ENCODE assay signal across 8 mouse cellular contexts in genomic region chr19:57361131-57361938, GRCm38 (mm10). TPM values are rescaled to one million over a fixed set of nuclear protein-coding genes. Genes with fewer than 3 reads are reported as not detected.
DNase-seq lines count a peak whose midpoint lies in the region; ATAC-seq and TF ChIP-seq lines count a peak whose summit lies in the region.

No protein-coding gene starts in this region.

- H3K4me1 ChIP-seq in forebrain, embryonic 14.5 days (ENCODE audit: control insufficient read depth, insufficient read depth, low read length) = peaks cover 40% of the 10 kb centered on the region
- H3K4me1 ChIP-seq in small intestine, adult 2 months (ENCODE audit: control insufficient read depth, insufficient read depth, insufficient read length, low read length) = peaks cover 28% of the 10 kb centered on the region

- intact Hi-C loops in heart, postnatal 36 days (cut with DNase I) = loop anchor here (5.0 kb wide), 1 partner anchor 251 kb away; the partner anchor contains the start of gene Atrnl1
- intact Hi-C loops in left cerebral cortex, postnatal 25 days (cut with DNase I) = no loop called here

- TF ChIP-seq CTCF in small intestine, adult 2 months (IDR thresholded peaks at IDR 0.05; ENCODE audit: extremely low read depth, insufficient read length, insufficient replicate concordance, low read depth, low read length) = no peak

- peak overlapping the region; percentile 96 for H3K27ac ChIP-seq in forebrain, embryonic 14.5 days (ENCODE audit: low read depth, low read length)
- peak overlapping the region; percentile 88 for H3K27ac ChIP-seq in small intestine, adult 2 months (ENCODE audit: insufficient read depth, low read depth, low read length)

- H3K36me3 ChIP-seq in forebrain, embryonic 14.5 days (ENCODE audit: control insufficient read depth, insufficient read depth, low read length) = no peaks in the 10 kb centered on the region
- no peaks in the 10 kb centered on the region for H3K36me3 ChIP-seq in small intestine, adult 2 months (ENCODE audit: control insufficient read depth, insufficient read depth, low read length)

- H3K4me3 ChIP-seq in forebrain, embryonic 14.5 days (ENCODE audit: low read depth, low read length) = peak overlapping the region; percentile 98
- peak overlapping the region; percentile 86 for H3K4me3 ChIP-seq in small intestine, adult 2 months (ENCODE audit: low read depth, low read length)

- H3K9me3 ChIP-seq in forebrain, embryonic 14.5 days (replicated peaks; ENCODE audit: control insufficient read depth, low read length) = no peaks in the 10 kb centered on the region

- DNase-seq in cerebellum, postnatal 10 days = peak; percentile 74 to 78
- DNase-seq in cerebellum, adult 11 months = no peak
- DNase-seq in adrenal gland, postnatal 36 days = peak; percentile 60 to 74
- DNase-seq in forebrain, embryonic 14.5 days (ENCODE audit: low spot score) = peak; percentile 69
- peak; percentile 67 to 76 for DNase-seq in heart, postnatal 36 days
- DNase-seq in left cerebral cortex, postnatal 25 days (ENCODE audit: low spot score in 2 of 2) = peak; percentile 46 to 58

- peak; percentile 76 for ATAC-seq in forebrain, embryonic 14.5 days
- 0 out of 2 replicates have a peak, but pooled peaks have one; percentile 4 for ATAC-seq in megakaryocyte progenitor cell, adult 5-6 weeks (replicated peaks; ENCODE audit: poor library complexity)

- peak overlapping the region; percentile 69 for H3K4me2 ChIP-seq in forebrain, embryonic 14.5 days (ENCODE audit: low read length)

- peak; percentile 27 for TF ChIP-seq POLR2A in small intestine, adult 2 months (IDR thresholded peaks at IDR 0.05; ENCODE audit: low read depth, low read length)

- WGBS in forebrain, embryonic 14.5 days = 0% methylated on average over 73 of the region's 78 CpGs
- WGBS in small intestine, adult 2 months = under 1% methylated on average over 78 of the region's 78 CpGs

- no peaks in the 10 kb centered on the region for H3K27me3 ChIP-seq in forebrain, embryonic 14.5 days (replicated peaks; ENCODE audit: control insufficient read depth, insufficient read depth, low read length)
- no peaks in the 10 kb centered on the region for H3K27me3 ChIP-seq in small intestine, adult 2 months (ENCODE audit: control insufficient read depth, insufficient read depth, low read length)

- H3K9ac ChIP-seq in forebrain, embryonic 14.5 days (ENCODE audit: low read length) = peak overlapping the region; percentile 99

RNA-seq across cellular contexts. Expression of gene Fam160b1, which starts 0.9 kb away (rescaled TPM):
- total RNA-seq in adrenal gland, postnatal 36 days (2021) = 10 to 100 TPM; 20.8 to 21.0 TPM
- 12.7 and 15.0 TPM in 2 replicates for polyA plus RNA-seq in forebrain, embryonic 14.5 days (2014; fragmentation: Nextera tagmentation; extraction: Ambion mirVana)
- 10 to 100 TPM; 11.5 to 11.6 TPM for total RNA-seq in heart, postnatal 36 days (2021)
- 10 to 100 TPM; 23.3 to 24.0 TPM for total RNA-seq in left cerebral cortex, postnatal 25 days (2021)
- 18.8 and 23.0 TPM in 2 replicates for total RNA-seq in megakaryocyte progenitor cell, adult 5-6 weeks (2015)
- total RNA-seq in megakaryocyte progenitor cell, adult 5-6 weeks (2017) = 12.7 and 13.2 TPM in 2 replicates
- 6.4 and 11.5 TPM in 2 replicates for polyA plus RNA-seq in small intestine, adult 2 months (2012; rRNA removed)

RNA-seq across cellular contexts. Expression of gene Ablim1, which starts 46.6 kb away (rescaled TPM):
- total RNA-seq in adrenal gland, postnatal 36 days (2021) = 10 to 100 TPM; 34.0 to 37.0 TPM
- 24.0 and 35.5 TPM in 2 replicates for polyA plus RNA-seq in forebrain, embryonic 14.5 days (2014; fragmentation: Nextera tagmentation; extraction: Ambion mirVana)
- total RNA-seq in heart, postnatal 36 days (2021) = 100 to 1,000 TPM; 423 to 468 TPM
- 100 to 1,000 TPM; 106 to 113 TPM for total RNA-seq in left cerebral cortex, postnatal 25 days (2021)
- total RNA-seq in megakaryocyte progenitor cell, adult 5-6 weeks (2015) = 6.1 and 7.0 TPM in 2 replicates
- 6.7 and 8.1 TPM in 2 replicates for total RNA-seq in megakaryocyte progenitor cell, adult 5-6 weeks (2017)
- 25.6 and 47.2 TPM in 2 replicates for polyA plus RNA-seq in small intestine, adult 2 months (2012; rRNA removed)
